In the genomic region with DNA sequence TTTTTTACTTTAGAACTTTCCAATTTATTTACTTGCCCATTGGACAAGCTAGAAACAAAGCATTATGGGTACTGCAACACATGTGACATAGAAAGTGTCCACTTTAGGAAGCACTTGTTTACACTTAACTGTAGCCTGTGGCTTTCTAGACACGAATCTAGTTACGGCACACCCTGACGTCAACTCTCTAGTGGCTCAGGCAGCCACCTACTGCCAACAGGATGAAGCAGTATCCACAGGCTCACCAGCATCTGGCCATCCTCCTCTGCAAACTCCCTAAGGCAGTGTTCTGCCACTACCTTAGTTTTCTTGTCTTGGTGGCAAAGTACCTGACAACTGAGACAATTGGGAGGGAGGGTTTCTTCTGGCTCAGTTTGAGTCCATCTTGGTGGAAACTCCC, we compare ENCODE assay signal across 18 mouse cellular contexts. TPM values are rescaled to one million over a fixed set of nuclear protein-coding genes. Genes with fewer than 3 reads are reported as not detected.
A peak's percentile ranks its signal among the peaks of the same experiment; 100 is the strongest.
DNase-seq lines count a peak whose midpoint lies in the region; TF ChIP-seq lines count a peak whose summit lies in the region.
"Had no signal": no experiment of that assay in that cellular context is flagged by ENCODE, and none has a peak within 500 bp of the region (broad histone marks: within the 10 kb centered on the region; RNA-seq: fewer than 3 reads in every experiment).

No protein-coding gene starts in this region.

- peak overlapping the region; percentile 80 for H3K27ac ChIP-seq in gastrocnemius, adult 2 months
- peak overlapping the region; percentile 96 for H3K27ac ChIP-seq in bone marrow macrophage, adult 2 months (ENCODE audit: insufficient read depth, low read depth, low read length)
- H3K27ac ChIP-seq: embryonic facial prominence, embryonic 13.5 days; forebrain, embryonic 12.5 days; heart, embryonic 10.5 days; hindbrain, embryonic 12.5 days; hindbrain, postnatal 0 days; intestine, embryonic 15.5 days had no signal

- peaks cover 39% of the 10 kb centered on the region for H3K4me1 ChIP-seq in bone marrow macrophage, adult 2 months (ENCODE audit: control insufficient read depth, insufficient read depth, low read length)

- TF ChIP-seq CTCF in gastrocnemius, adult 2 months (IDR thresholded peaks at IDR 0.05), result no peak
- no peak for TF ChIP-seq CTCF in bone marrow macrophage, adult 2 months (IDR thresholded peaks at IDR 0.05; ENCODE audit: low read depth, low read length)

- intact Hi-C loops in gastrocnemius, adult 2 months (cut with DNase I), result loop anchor here (10.0 kb wide), 1 partner anchor 399 kb away; the partner anchor contains the start of genes Ccdc142, Gm42688 and Mrpl53

- DNase-seq in gastrocnemius, adult 2 months, result no peak
- no peak for DNase-seq in gastrocnemius, postnatal 4 days (ENCODE audit: low spot score in 2 of 2)
- DNase-seq in CD4-positive helper T cell, adult 2 months (ENCODE audit: low read depth, low spot score), result peak; percentile 42
- DNase-seq in naive thymus-derived CD4-positive, alpha-beta T cell, adult 2 months (ENCODE audit: low read depth), result peak; percentile 43
- no peak for DNase-seq in testis, postnatal 14 days (ENCODE audit: low spot score)
- no peak for DNase-seq in MN1 (ENCODE audit: low spot score)
- no peak for DNase-seq in spleen, postnatal 10 days (ENCODE audit: low spot score in 2 of 2)
- DNase-seq: cerebellum, adult 11 months; cerebellum, adult 9-10 months; gastrocnemius, postnatal 36 days; heart, postnatal 4 days had no signal

- no peak overlapping the region for H3K4me3 ChIP-seq in gastrocnemius, adult 2 months
- H3K4me3 ChIP-seq in bone marrow macrophage, adult 2 months (ENCODE audit: insufficient read depth, low read length), result no peak overlapping the region
- H3K4me3 ChIP-seq: embryonic facial prominence, embryonic 13.5 days; forebrain, embryonic 12.5 days; heart, embryonic 10.5 days; hindbrain, embryonic 12.5 days; intestine, embryonic 15.5 days had no signal

- TF ChIP-seq POLR2A in bone marrow macrophage, adult 2 months (IDR thresholded peaks at IDR 0.05; ENCODE audit: borderline replicate concordance, low read depth, low read length), result no peak

RNA-seq across cellular contexts. Expression of gene Dguok, which starts 3.4 kb away (rescaled TPM):
- total RNA-seq in gastrocnemius, adult 2 months (2021), result 10 to 100 TPM; 17.8 to 20.6 TPM
- 10 to 100 TPM; 24.5 to 30.2 TPM for total RNA-seq in gastrocnemius, postnatal 4 days (2021)
- polyA plus RNA-seq in bone marrow macrophage, adult 2 months (2012; ENCODE audit: insufficient read depth, insufficient read length, missing spikeins), result 61.5 and 63.2 TPM in 2 replicates

RNA-seq across cellular contexts. Expression of gene Actg2, which starts 32.7 kb away (rescaled TPM):
- under 1 TPM; 0.31 to 0.47 TPM for total RNA-seq in gastrocnemius, adult 2 months (2021)
- 10 to 100 TPM; 10.7 to 19.4 TPM for total RNA-seq in gastrocnemius, postnatal 4 days (2021)
- 4.6 and 4.7 TPM in 2 replicates for polyA plus RNA-seq in bone marrow macrophage, adult 2 months (2012; ENCODE audit: insufficient read depth, insufficient read length, missing spikeins)

RNA-seq across cellular contexts. Expression of gene Tet3, which starts 44.5 kb away (rescaled TPM):
- total RNA-seq in gastrocnemius, adult 2 months (2021), result 10 to 100 TPM; 16.4 to 18.0 TPM
- 10 to 100 TPM; 63.8 to 74.0 TPM for total RNA-seq in gastrocnemius, postnatal 4 days (2021)
- polyA plus RNA-seq in bone marrow macrophage, adult 2 months (2012; ENCODE audit: insufficient read depth, insufficient read length, missing spikeins), result 46.8 and 46.9 TPM in 2 replicates

Comparison
In these comparisons a context has a peak if more than half of its experiments do, and no peak if none do; other contexts are left out.
1. RNA of gene Actg2, which starts 32.7 kb away (total RNA-seq): 10.7 to 19.4 TPM in gastrocnemius, postnatal 4 days; 0.31 to 0.47 TPM in gastrocnemius, adult 2 months; every median in the first group is over 4 times any median in the second.
2. DNase-seq: peak in CD4-positive helper T cell, adult 2 months (single experiment) and naive thymus-derived CD4-positive, alpha-beta T cell, adult 2 months (single experiment); none in gastrocnemius, adult 2 months (single experiment), gastrocnemius, postnatal 4 days (0 of 2), testis, postnatal 14 days (single experiment), MN1 (single experiment) and spleen, postnatal 10 days (0 of 2).